ENCODE assay signal across 25 mouse cellular contexts in genomic region chr2:158259498-158259897, GRCm38 (mm10). TPM values are rescaled to one million over a fixed set of nuclear protein-coding genes. Genes with fewer than 3 reads are reported as not detected.
"Had no signal": no experiment of that assay in that cellular context is flagged by ENCODE, and none has a peak within 500 bp of the region (broad histone marks: within the 10 kb centered on the region; RNA-seq: fewer than 3 reads in every experiment).

No protein-coding gene starts in this region.

- ATAC-seq: inflammation-experienced regulatory T-cells, adult 6 months had no signal

- H3K27me3 ChIP-seq: hindbrain, embryonic 12.5 days; hindbrain, embryonic 15.5 days; intestine, embryonic 15.5 days; kidney, embryonic 15.5 days had no signal

- DNase-seq: layer of hippocampus, adult 9-11 months had no signal

RNA-seq across cellular contexts. Expression of gene Bpi, which starts 1.6 kb away (rescaled TPM):
- polyA plus RNA-seq: heart, embryonic 10.5 days; heart, embryonic 11.5 days; heart, embryonic 12.5 days; heart, embryonic 13.5 days; heart, embryonic 14.5 days; heart, embryonic 15.5 days; heart, embryonic 16.5 days; heart, postnatal 0 days; hindbrain, embryonic 10.5 days; hindbrain, embryonic 11.5 days; hindbrain, embryonic 12.5 days; hindbrain, embryonic 13.5 days; hindbrain, embryonic 14.5 days; hindbrain, embryonic 15.5 days; hindbrain, embryonic 16.5 days; hindbrain, postnatal 0 days; inflammation-experienced regulatory T-cells, adult 6 months; intestine, embryonic 14.5 days; intestine, embryonic 15.5 days; intestine, embryonic 16.5 days; intestine, postnatal 0 days; kidney, embryonic 16.5 days; large intestine, adult 2 months had no signal

RNA-seq across cellular contexts. Expression of gene D630003M21Rik, which starts 30.5 kb away (rescaled TPM):
- polyA plus RNA-seq: inflammation-experienced regulatory T-cells, adult 6 months had no signal
